Mouse (Mus musculus): ENCODE measurements around the gene Gm20903.
"Not testable (repeated sequence)": the region's sequence is repeated elsewhere in the genome, so short reads cannot be mapped to it uniquely, and the experiment has no call there.

Gene Gm20903

DNA sequence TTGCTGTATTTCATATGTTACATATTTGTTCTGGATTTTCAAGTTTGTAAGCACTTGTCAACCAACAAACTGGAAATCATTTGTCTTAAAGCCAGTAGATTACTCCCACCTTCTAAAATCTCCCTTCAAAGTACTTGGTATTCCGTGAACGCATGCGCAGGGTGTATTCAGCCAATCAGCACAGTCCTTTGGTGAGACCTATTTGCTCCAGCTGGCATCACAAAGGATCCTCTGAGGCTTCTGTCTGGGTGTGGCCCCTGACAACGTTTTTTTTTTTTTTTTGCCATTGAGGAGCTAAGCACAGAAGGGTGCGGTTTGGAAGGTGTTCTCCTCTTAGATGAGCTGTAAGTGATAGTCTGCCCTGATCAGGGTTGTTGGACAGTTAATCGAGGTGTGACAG is at the start of gene Gm20903:
Gm20903 (plus strand) TSS at position 301 of the 400 bp plus-strand sequence.
- not testable (repeated sequence) for DNase-seq (ENCODE audit: low spot score)

Measured in urinary bladder, postnatal 10 days (tissue).